Mouse (Mus musculus): ENCODE results near the gene Acad9.

Acad9 gene

GRCm38 (mm10) chr3:36065843-36066651 is at the start of gene Acad9:
Gene Acad9 (plus strand): TSS chr3:36065979.
- in situ Hi-C loops (cut with MseI, MboI) = loop anchor here in 1 of 2 experiments (10.0 kb wide), 1 partner anchor 91 kb away; no protein-coding TSS in a partner anchor

- in situ Hi-C loops (cut with MseI, MboI) = no loop called here
Measured at GRCm38 (mm10) chr3:36025732-36026131, 40.0 kb upstream of the Acad9 start.

GRCm38 (mm10) chr3:36029993-36030392 is 35.8 kb upstream of the Acad9 start:
- in situ Hi-C loops (cut with MseI, MboI) = no loop called here

- in situ Hi-C loops (cut with MseI, MboI) = no loop called here
Measured at GRCm38 (mm10) chr3:36031740-36032510, 33.9 kb upstream of the Acad9 start.

- in situ Hi-C loops (cut with MseI, MboI) = no loop called here
Measured at GRCm38 (mm10) chr3:36044520-36044919, 21.3 kb upstream of the Acad9 start.

- in situ Hi-C loops (cut with MseI, MboI) = no loop called here
Measured at GRCm38 (mm10) chr3:36045086-36045485, 20.7 kb upstream of the Acad9 start.

- in situ Hi-C loops (cut with MseI, MboI) = no loop called here
Measured at GRCm38 (mm10) chr3:36049106-36049505, 16.7 kb upstream of the Acad9 start.

GRCm38 (mm10) chr3:36053447-36053846 is 12.3 kb upstream of the Acad9 start, which contains the start of gene Ccdc144b:
Gene Ccdc144b (minus strand): TSS chr3:36053547.
- in situ Hi-C loops (cut with MseI, MboI) = loop anchor here in 1 of 2 experiments (10.0 kb wide), 1 partner anchor 79 kb away; no protein-coding TSS in a partner anchor

GRCm38 (mm10) chr3:36060096-36060850 is 5.5 kb upstream of the Acad9 start:
- in situ Hi-C loops (cut with MseI, MboI) = loop anchor here in 1 of 2 experiments (10.0 kb wide), 1 partner anchor 85 kb away; no protein-coding TSS in a partner anchor

GRCm38 (mm10) chr3:36064592-36065061 is 1.2 kb upstream of the Acad9 start:
- in situ Hi-C loops (cut with MseI, MboI) = loop anchor here in 1 of 2 experiments (10.0 kb wide), 1 partner anchor 90 kb away; no protein-coding TSS in a partner anchor

GRCm38 (mm10) chr3:36065166-36065565 is 613 bp upstream of the Acad9 start:
- in situ Hi-C loops (cut with MseI, MboI) = loop anchor here in 1 of 2 experiments (10.0 kb wide), 1 partner anchor 90 kb away; no protein-coding TSS in a partner anchor

GRCm38 (mm10) chr3:36067731-36068130 is 2.0 kb downstream of the Acad9 start:
- in situ Hi-C loops (cut with MseI, MboI) = loop anchor here in 1 of 2 experiments (10.0 kb wide), 1 partner anchor 93 kb away; no protein-coding TSS in a partner anchor

GRCm38 (mm10) chr3:36070436-36070835 is 4.7 kb downstream of the Acad9 start:
- in situ Hi-C loops (cut with MseI, MboI) = no loop called here

GRCm38 (mm10) chr3:36071047-36071446 is 5.3 kb downstream of the Acad9 start:
- in situ Hi-C loops (cut with MseI, MboI) = no loop called here

GRCm38 (mm10) chr3:36074231-36074630 is 8.5 kb downstream of the Acad9 start:
- in situ Hi-C loops (cut with MseI, MboI) = no loop called here

GRCm38 (mm10) chr3:36075466-36075865 is 9.7 kb downstream of the Acad9 start:
- in situ Hi-C loops (cut with MseI, MboI) = no loop called here

- in situ Hi-C loops (cut with MseI, MboI) = no loop called here
Measured at GRCm38 (mm10) chr3:36077386-36077785, 11.6 kb downstream of the Acad9 start.

GRCm38 (mm10) chr3:36079886-36080285 is 14.1 kb downstream of the Acad9 start:
- in situ Hi-C loops (cut with MseI, MboI) = no loop called here

- in situ Hi-C loops (cut with MseI, MboI) = no loop called here
Measured at GRCm38 (mm10) chr3:36080741-36081140, 15.0 kb downstream of the Acad9 start.

GRCm38 (mm10) chr3:36082843-36083242 is 17.1 kb downstream of the Acad9 start:
- in situ Hi-C loops (cut with MseI, MboI) = no loop called here

GRCm38 (mm10) chr3:36083381-36083780 is 17.6 kb downstream of the Acad9 start:
- in situ Hi-C loops (cut with MseI, MboI) = no loop called here
